Mouse (Mus musculus): Measurements from ENCODE around the gene Zfp729b. TPM values are rescaled to one million over a fixed set of nuclear protein-coding genes. Genes with fewer than 3 reads are reported as not detected.
A peak's percentile ranks its signal among the peaks of the same experiment; 100 is the strongest.

The Zfp729b gene
- polyA plus RNA-seq (2015; fragmentation: Nextera tagmentation; extraction: Ambion mirVana) = 4.5 and 5.0 TPM in 2 replicates

- 4% methylated on average over 20 of the region's 20 CpGs for WGBS
- ATAC-seq (ENCODE audit: low read depth) = peak; percentile 97
These were observed at the start of gene Zfp729b for GRCm38 (mm10) chr13:67609066-67609876. Gene Zfp729b (minus strand): TSS chr13:67609707.

GRCm38 (mm10) chr13:67652496-67652895 lies 43.0 kb upstream of the Zfp729b start:
- ATAC-seq (ENCODE audit: low read depth) = no peak
- no peak overlapping the region for H3K9ac ChIP-seq
- H3K9me3 ChIP-seq = no peaks in the 10 kb centered on the region
- H3K4me2 ChIP-seq = no peak overlapping the region
- no peaks in the 10 kb centered on the region for H3K4me1 ChIP-seq (replicated peaks)
- 44% methylated on average over 3 of the region's 3 CpGs for WGBS
- no peaks in the 10 kb centered on the region for H3K36me3 ChIP-seq
- no peaks in the 10 kb centered on the region for H3K27me3 ChIP-seq
- H3K4me3 ChIP-seq = no peak overlapping the region
- H3K27ac ChIP-seq (replicated peaks) = no peak overlapping the region

More at GRCm38 (mm10) chr13:67609066-67609876, at the start of gene Zfp729b:
- 0 out of 2 replicates have a peak, but pooled peaks cover 8% of the 10 kb centered on the region for H3K36me3 ChIP-seq
- peak within 1 kb of the TSS; percentile 77 for H3K4me3 ChIP-seq
- peaks cover 7% of the 10 kb centered on the region; the same call in 1 of the 2 replicates for H3K9me3 ChIP-seq
- H3K9ac ChIP-seq = peak within 1 kb of the TSS; percentile 79
- H3K27me3 ChIP-seq = no peaks in the 10 kb centered on the region
- peak within 1 kb of the TSS; percentile 68 for H3K4me2 ChIP-seq
- peaks cover 7% of the 10 kb centered on the region for H3K4me1 ChIP-seq (replicated peaks)
- H3K27ac ChIP-seq (replicated peaks) = peak within 1 kb of the TSS; percentile 72

GRCm38 (mm10) chr13:67637294-67638007 lies 27.9 kb upstream of the Zfp729b start, which contains the start of the genes Gm49345 and Zfp729a:
Gene Gm49345 (minus strand): TSS chr13:67637769.
Gene Zfp729a (minus strand): TSS chr13:67637791.
- H3K9ac ChIP-seq = peak within 1 kb of the TSS; percentile 81
- H3K36me3 ChIP-seq = no peaks in the 10 kb centered on the region
- H3K4me2 ChIP-seq = peak within 1 kb of the TSS; percentile 60
- H3K27ac ChIP-seq (replicated peaks) = peak within 1 kb of the TSS; percentile 68
- no peaks in the 10 kb centered on the region for H3K27me3 ChIP-seq
- H3K4me3 ChIP-seq = peak within 1 kb of the TSS; percentile 91
- H3K9me3 ChIP-seq = no peaks in the 10 kb centered on the region
- ATAC-seq (ENCODE audit: low read depth) = peak; percentile 100
- H3K4me1 ChIP-seq (replicated peaks) = peaks cover 6% of the 10 kb centered on the region
- WGBS = under 1% methylated on average over 19 of the region's 19 CpGs

GRCm38 (mm10) chr13:67610108-67610507 lies 601 bp upstream of the Zfp729b start:
- Histone ChIP-seq H3K27me3 (no peaks in the 10 kb centered on the region), H3K4me2 (peak overlapping the region; percentile 68; the same call in 1 of the 2 replicates), H3K9ac (no peak overlapping the region), H3K36me3 (0 out of 2 replicates have a peak, but pooled peaks cover 5% of the 10 kb centered on the region), H3K9me3 (peaks cover 7% of the 10 kb centered on the region; the same call in 1 of the 2 replicates), H3K27ac (replicated peaks) (no peak overlapping the region), H3K4me1 (replicated peaks) (peaks cover 7% of the 10 kb centered on the region), H3K4me3 (no peak overlapping the region)
- ATAC-seq (ENCODE audit: low read depth) = no peak
- 89% methylated on average over 4 of the region's 4 CpGs for whole genome bisulfite sequencing

GRCm38 (mm10) chr13:67572591-67573189 lies 36.8 kb downstream of the Zfp729b start:
- Histone ChIP-seq H3K9ac (no peak overlapping the region), H3K4me3 (no peak overlapping the region), H3K27me3 (no peaks in the 10 kb centered on the region), H3K27ac (replicated peaks) (no peak overlapping the region), H3K4me2 (no peak overlapping the region), H3K36me3 (no peaks in the 10 kb centered on the region), H3K4me1 (replicated peaks) (no peaks in the 10 kb centered on the region), H3K9me3 (no peaks in the 10 kb centered on the region)
- 74% methylated on average over 5 of the region's 5 CpGs for WGBS
- no peak for ATAC-seq (ENCODE audit: low read depth)

- peak within 1 kb of the TSS; percentile 72 for H3K4me2 ChIP-seq
- H3K4me1 ChIP-seq (replicated peaks) = peaks cover 28% of the 10 kb centered on the region
- 77% methylated on average over 4 of the region's 4 CpGs for WGBS
- H3K27me3 ChIP-seq = 0 out of 2 replicates have a peak, but pooled peaks cover 4% of the 10 kb centered on the region
- H3K9me3 ChIP-seq = no peaks in the 10 kb centered on the region
- H3K9ac ChIP-seq = peak within 1 kb of the TSS; percentile 85
- peak within 1 kb of the TSS; percentile 80 for H3K4me3 ChIP-seq
- H3K27ac ChIP-seq (replicated peaks) = peak within 1 kb of the TSS; percentile 82
- no peaks in the 10 kb centered on the region for H3K36me3 ChIP-seq
- no peak for ATAC-seq (ENCODE audit: low read depth)
These were observed 55.8 kb downstream of the Zfp729b start, which contains the start of gene Zfp748 for GRCm38 (mm10) chr13:67553730-67554129. Gene Zfp748 (minus strand): TSS chr13:67553830.

- peak; percentile 100 for ATAC-seq (ENCODE audit: low read depth)
- H3K36me3 ChIP-seq = no peaks in the 10 kb centered on the region
- 0 out of 2 replicates have a peak, but pooled peaks cover 4% of the 10 kb centered on the region for H3K27me3 ChIP-seq
- under 1% methylated on average over 44 of the region's 44 CpGs for WGBS
- peak overlapping the region; percentile 80 for H3K4me3 ChIP-seq
- H3K27ac ChIP-seq (replicated peaks) = peak overlapping the region; percentile 82
- H3K4me2 ChIP-seq = peak overlapping the region; percentile 72
- peaks cover 28% of the 10 kb centered on the region for H3K4me1 ChIP-seq (replicated peaks)
- H3K9me3 ChIP-seq = no peaks in the 10 kb centered on the region
- H3K9ac ChIP-seq = peak overlapping the region; percentile 85
These were observed 56.8 kb downstream of the Zfp729b start for GRCm38 (mm10) chr13:67552505-67553346.

- H3K27me3 ChIP-seq = no peaks in the 10 kb centered on the region
- 74% methylated on average over 1 of the region's 1 CpGs for WGBS
- no peak for ATAC-seq (ENCODE audit: low read depth)
These were observed 63.6 kb downstream of the Zfp729b start for GRCm38 (mm10) chr13:67545941-67546340.

More at GRCm38 (mm10) chr13:67545941-67546340, 63.6 kb downstream of the Zfp729b start:
- Histone ChIP-seq H3K36me3 (peaks cover 49% of the 10 kb centered on the region), H3K4me1 (replicated peaks) (peaks cover 9% of the 10 kb centered on the region), H3K9me3 (peaks cover 7% of the 10 kb centered on the region), H3K4me3 (no peak overlapping the region), H3K27ac (replicated peaks) (no peak overlapping the region), H3K4me2 (no peak overlapping the region), H3K9ac (no peak overlapping the region)

Other genes starting within 250 kb of the Zfp729b start
- gene Gm28044, start 249.2 kb downstream of the Zfp729b start, polyA plus RNA-seq (2015; fragmentation: Nextera tagmentation; extraction: Ambion mirVana) = not detected in 2 replicates
- gene Zfp953, start 249.1 kb downstream of the Zfp729b start, polyA plus RNA-seq (2015; fragmentation: Nextera tagmentation; extraction: Ambion mirVana) = 0.82 and 1.0 TPM in 2 replicates
- gene Gm28041, start 234.0 kb downstream of the Zfp729b start, polyA plus RNA-seq (2015; fragmentation: Nextera tagmentation; extraction: Ambion mirVana) = 0.58 TPM in 1 of 2 replicates, not detected in the other
- 1.3 and 1.5 TPM in 2 replicates for gene Zfp456, start 233.9 kb downstream of the Zfp729b start, polyA plus RNA-seq (2015; fragmentation: Nextera tagmentation; extraction: Ambion mirVana)
- 3.8 and 4.2 TPM in 2 replicates for gene Zfp429, start 209.9 kb downstream of the Zfp729b start, polyA plus RNA-seq (2015; fragmentation: Nextera tagmentation; extraction: Ambion mirVana)
- 0.73 and 0.91 TPM in 2 replicates for gene Zfp459, start 188.3 kb downstream of the Zfp729b start, polyA plus RNA-seq (2015; fragmentation: Nextera tagmentation; extraction: Ambion mirVana)
- 5.6 and 6.5 TPM in 2 replicates for gene Zfp874a, start 158.1 kb downstream of the Zfp729b start, polyA plus RNA-seq (2015; fragmentation: Nextera tagmentation; extraction: Ambion mirVana)
- 2.5 TPM in 2 replicates for gene Zfp874b, start 125.4 kb downstream of the Zfp729b start, polyA plus RNA-seq (2015; fragmentation: Nextera tagmentation; extraction: Ambion mirVana)
- gene Zfp58, start 109.2 kb downstream of the Zfp729b start, polyA plus RNA-seq (2015; fragmentation: Nextera tagmentation; extraction: Ambion mirVana) = 12.8 and 14.2 TPM in 2 replicates
- gene Gm26965, start 83.6 kb downstream of the Zfp729b start, polyA plus RNA-seq (2015; fragmentation: Nextera tagmentation; extraction: Ambion mirVana) = not detected in 2 replicates
- 31.8 and 33.5 TPM in 2 replicates for gene Zfp87, start 83.5 kb downstream of the Zfp729b start, polyA plus RNA-seq (2015; fragmentation: Nextera tagmentation; extraction: Ambion mirVana)
- gene Zfp748, start 55.9 kb downstream of the Zfp729b start, polyA plus RNA-seq (2015; fragmentation: Nextera tagmentation; extraction: Ambion mirVana) = 14.0 and 15.5 TPM in 2 replicates
- not detected in 2 replicates for gene Gm49345, start 28.1 kb upstream of the Zfp729b start, polyA plus RNA-seq (2015; fragmentation: Nextera tagmentation; extraction: Ambion mirVana)
- gene Zfp729a, start 28.1 kb upstream of the Zfp729b start, polyA plus RNA-seq (2015; fragmentation: Nextera tagmentation; extraction: Ambion mirVana) = 2.6 and 2.7 TPM in 2 replicates
- 13.0 and 15.4 TPM in 2 replicates for gene Zfp738, start 77.4 kb upstream of the Zfp729b start, polyA plus RNA-seq (2015; fragmentation: Nextera tagmentation; extraction: Ambion mirVana)
- gene Zfp65, start 119.5 kb upstream of the Zfp729b start, polyA plus RNA-seq (2015; fragmentation: Nextera tagmentation; extraction: Ambion mirVana) = 8.5 and 9.5 TPM in 2 replicates
- gene Zfp85, start 145.5 kb upstream of the Zfp729b start, polyA plus RNA-seq (2015; fragmentation: Nextera tagmentation; extraction: Ambion mirVana) = 7.2 and 8.0 TPM in 2 replicates
- gene Zfp493, start 170.0 kb upstream of the Zfp729b start, polyA plus RNA-seq (2015; fragmentation: Nextera tagmentation; extraction: Ambion mirVana) = 2.4 and 2.8 TPM in 2 replicates
- gene Zfp273, start 204.0 kb upstream of the Zfp729b start, polyA plus RNA-seq (2015; fragmentation: Nextera tagmentation; extraction: Ambion mirVana) = 12.8 TPM in 2 replicates
- gene Gm10037, start 221.4 kb upstream of the Zfp729b start, polyA plus RNA-seq (2015; fragmentation: Nextera tagmentation; extraction: Ambion mirVana) = 6.5 and 8.7 TPM in 2 replicates

Data from neural tube, embryonic 13.5 days (tissue).